Mouse (Mus musculus) yolk sac, embryonic 10.5 days (tissue): ENCODE data around the gene Epor.

Experiments used
- DNase-seq: peaks from one replicate; pipeline ENCODE4 v3.0.0-alpha.2; 2017; ENCODE audit warnings: low spot score

Gene Epor

DNA sequence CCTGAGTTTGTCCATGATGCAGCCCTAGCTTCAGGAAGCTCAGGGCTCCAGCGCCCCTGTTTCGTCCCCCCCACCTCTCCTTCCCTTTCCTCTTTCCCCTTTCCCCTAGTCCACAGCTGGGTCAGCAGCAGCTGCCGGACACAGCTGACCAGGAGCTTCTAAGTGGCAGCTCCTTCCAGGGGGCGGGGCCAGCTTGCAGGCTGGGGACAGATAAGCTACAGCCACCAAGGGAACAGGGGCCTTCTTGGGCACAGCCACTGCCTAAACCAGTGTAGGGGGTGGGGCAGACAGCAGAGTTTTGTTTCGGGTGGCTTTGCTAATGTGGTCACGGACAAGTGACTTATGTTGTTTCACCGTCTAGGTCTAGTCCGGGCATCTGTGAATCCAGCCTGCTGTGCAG is at the start of gene Epor:
Epor (minus strand) TSS at position 90 of the 400 bp plus-strand sequence.
- peak; percentile 64 for DNase-seq

DNA sequence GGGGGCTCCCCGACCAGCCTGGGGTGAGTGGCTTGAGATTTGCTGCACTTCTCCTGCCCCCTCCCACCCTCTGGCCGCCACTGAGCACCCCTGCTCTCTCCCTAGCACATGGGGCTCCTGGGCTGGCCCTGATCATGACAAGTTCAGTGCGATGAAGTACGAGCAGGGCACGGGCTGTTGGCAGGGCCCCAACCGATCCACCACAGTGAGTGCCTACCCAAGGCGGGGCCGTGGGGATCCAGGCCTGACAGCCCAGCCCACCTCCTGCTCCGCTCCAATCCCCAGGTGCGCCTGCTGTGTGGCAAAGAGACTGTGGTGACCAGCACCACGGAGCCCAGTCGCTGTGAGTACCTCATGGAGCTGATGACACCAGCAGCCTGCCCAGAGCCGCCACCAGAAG is 49.4 kb upstream of the Epor start:
- DNase-seq, result no peak

DNA sequence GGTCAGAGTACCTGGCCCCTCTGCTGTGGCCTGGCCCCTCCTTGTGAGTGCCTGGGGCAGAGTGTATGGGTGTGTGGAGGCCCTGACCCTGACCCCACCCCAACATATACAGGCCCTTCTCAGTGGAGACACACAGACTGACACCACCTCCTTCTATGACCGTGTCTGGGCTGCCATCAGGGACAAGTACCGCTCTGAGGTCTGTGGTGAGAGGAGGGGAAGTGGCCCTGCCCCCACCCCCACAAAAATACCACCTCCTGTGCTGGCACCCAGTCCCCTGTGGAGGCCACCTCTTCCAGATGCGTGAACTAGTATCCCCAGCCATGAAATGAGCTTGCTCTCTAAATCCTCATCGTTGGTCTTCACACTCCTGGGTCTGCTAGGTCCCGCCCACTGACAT is 47.7 kb upstream of the Epor start:
- DNase-seq, result no peak

DNA sequence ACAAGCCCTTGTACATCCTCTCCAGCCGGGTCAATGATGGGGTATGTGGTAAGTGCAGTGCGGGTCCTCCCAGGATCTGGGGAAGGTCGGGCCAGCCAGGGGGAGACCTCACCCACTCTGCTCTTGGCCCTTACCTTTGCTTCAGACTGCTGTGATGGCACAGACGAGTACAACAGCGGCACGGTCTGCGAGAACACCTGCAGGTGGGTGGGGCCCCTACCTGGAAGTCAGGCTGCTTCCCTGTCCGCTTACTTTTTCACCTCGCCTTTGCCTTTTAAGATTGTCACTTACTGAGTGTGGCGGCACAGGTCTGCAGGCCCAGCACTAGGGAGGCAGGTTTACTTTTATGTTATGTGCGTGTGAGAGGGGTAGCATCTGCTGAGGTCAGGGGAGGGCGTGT is 41.2 kb upstream of the Epor start:
- no peak for DNase-seq

DNA sequence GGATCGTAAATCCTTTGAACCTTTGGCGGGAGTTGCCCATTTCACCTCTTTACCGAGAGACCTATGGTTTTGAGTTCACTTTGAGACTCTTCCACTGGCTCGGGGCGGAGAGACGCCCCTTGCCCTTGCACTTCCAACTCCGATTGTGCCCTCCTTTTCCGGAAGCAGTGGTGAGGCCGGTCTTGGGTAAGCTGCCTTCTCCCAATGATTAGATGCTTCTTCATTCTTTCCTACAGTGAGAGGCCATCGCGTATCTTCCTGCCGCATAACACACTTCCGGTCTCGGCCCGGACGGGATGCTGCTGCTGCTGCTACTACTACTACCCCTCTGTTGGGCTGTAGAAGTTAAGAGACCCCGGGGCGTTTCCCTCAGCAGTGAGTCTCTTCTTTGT is 39.9 kb upstream of the Epor start:
- no peak for DNase-seq

DNA sequence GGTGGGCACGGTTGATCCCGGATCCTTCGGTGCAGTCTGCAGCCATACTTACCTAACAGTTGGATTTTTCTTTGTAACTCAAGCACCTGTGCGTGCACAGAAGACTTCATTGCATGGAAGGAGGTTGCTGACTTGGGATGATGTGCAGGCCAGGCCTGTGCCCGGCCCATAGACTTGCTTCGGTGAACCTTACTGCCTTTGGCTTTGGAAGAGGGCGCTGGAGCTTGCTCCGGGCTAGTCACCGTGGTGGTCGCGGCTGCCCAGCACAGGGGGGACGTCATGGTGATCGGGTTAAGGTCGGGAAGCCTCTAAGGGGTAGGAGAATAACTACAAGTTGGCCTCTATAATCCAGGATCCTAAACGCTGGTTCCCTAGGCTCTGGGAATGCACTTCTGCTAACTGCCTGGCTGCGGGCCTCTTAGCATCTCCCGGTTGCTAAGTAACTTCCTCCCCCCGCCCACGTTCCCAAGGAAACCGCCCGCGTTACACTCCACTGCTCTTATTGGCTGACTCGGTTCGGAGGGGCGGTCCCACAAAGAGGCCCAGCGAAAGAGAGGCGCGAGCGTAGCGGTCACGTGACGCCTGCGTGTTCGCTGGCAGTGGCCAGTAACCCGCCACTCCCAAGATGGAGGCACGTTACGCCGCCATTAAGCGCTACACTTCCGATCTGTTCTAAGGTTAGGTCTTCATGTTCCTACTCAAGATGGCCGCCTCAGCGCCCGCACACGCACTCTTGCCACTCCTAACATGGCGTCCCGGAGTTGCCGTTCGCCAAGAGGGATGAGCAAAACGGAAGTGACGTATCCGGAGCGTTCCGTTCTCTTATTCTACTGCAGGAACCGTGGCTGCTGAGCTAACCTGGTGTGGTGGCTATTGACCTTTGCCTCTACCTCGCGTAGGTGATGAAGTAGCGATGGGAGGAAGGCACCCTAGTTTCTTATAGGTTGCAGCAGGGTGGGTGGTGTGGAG is 39.2 kb upstream of the Epor start, which contains the start of the genes Ccdc151 and Prkcsh:
Ccdc151 (minus strand) TSS at position 441 of the 969 bp plus-strand sequence.
Prkcsh (plus strand) TSS at position 613 of the 969 bp plus-strand sequence.
- DNase-seq, result peak; percentile 100

DNA sequence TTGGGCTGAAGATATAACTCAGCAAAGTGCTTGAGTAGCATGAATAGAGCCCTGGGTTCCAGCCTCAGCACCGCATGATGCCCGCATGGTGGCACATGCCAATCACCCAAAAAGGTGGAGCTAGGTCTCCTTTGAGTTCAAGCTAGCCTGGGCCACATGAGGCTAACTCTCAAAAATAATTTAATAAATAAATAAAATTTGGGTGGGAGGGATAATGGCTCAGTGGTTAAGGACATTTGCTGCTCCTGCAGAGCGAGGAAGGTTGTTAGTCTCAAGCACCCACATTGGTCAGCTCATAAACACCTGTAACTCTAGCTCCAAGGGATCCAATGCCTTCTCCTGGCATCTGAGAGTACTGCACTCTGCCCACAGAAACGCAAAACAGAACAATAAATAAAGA is 38.3 kb upstream of the Epor start:
- no peak for DNase-seq

DNA sequence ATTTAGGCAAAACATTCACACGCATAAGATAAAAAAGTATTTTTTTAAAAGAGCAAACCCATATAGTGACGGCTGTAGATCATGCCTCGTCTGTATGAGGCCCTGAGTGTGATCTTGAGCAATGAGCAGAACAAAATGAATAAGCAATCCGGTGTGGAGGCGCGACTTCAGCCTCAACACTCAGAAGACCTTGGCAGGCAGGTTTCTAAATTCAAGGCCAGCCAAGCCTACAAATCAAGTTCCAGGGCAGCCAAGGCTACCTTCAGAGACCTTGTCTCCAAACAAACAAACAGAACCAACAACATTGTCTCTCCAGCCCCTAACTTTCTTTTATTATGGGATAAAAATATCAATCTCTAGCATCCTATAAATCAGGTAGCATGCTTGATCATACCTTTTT is 37.0 kb upstream of the Epor start:
- no peak for DNase-seq

DNA sequence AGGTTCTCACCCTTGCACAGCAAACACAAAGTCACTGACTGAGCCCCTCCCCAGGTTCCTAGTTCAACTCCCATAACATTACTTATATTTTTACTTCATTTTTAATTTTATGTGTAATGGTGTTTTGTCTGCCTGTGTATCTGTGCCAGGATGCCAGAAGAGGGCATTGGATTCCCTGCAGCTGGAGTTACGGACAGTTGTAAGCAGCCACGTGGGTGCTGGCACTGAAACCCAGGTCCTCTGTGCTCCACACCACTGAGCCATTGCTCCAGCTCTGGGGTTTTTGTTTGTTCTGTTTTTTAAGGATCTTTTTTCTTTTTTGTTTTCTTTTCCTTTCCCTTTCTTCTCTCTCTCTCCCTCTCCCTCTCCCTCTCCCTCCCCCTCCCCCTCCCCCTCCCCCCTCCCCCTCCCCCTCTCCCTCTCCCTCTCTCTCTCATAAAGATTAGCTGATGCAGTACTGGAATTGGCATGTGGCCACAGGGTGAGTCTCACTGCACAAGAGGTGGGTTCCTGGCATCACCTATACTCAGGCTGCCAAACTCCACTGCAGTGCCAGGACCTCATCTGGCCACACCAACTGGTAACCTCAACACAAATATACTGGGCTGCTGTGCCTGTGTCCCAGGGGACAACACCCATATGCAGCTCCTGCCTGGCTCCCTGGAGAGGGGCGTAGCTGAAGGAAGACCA is 33.0 kb upstream of the Epor start:
- DNase-seq, result no peak

DNA sequence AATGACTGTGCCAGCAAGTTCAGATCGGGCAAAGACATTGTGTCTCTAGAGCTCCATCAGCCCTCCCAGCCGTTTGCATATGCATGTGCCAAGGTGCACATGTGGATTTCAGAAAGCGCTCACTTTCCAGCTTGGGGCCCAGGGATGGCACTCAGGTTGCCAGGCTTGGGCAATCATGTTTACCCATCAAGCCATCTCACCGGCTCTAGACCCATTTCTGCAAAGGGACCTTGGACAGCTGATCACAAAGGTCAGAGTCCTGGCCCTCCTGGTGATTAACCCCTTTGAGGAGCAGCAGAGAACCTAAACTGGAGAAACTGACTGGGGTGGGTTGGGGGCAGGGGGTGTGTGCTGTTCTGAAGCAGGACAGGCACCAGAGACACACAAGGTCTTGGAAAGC is 28.9 kb upstream of the Epor start:
- no peak for DNase-seq

DNA sequence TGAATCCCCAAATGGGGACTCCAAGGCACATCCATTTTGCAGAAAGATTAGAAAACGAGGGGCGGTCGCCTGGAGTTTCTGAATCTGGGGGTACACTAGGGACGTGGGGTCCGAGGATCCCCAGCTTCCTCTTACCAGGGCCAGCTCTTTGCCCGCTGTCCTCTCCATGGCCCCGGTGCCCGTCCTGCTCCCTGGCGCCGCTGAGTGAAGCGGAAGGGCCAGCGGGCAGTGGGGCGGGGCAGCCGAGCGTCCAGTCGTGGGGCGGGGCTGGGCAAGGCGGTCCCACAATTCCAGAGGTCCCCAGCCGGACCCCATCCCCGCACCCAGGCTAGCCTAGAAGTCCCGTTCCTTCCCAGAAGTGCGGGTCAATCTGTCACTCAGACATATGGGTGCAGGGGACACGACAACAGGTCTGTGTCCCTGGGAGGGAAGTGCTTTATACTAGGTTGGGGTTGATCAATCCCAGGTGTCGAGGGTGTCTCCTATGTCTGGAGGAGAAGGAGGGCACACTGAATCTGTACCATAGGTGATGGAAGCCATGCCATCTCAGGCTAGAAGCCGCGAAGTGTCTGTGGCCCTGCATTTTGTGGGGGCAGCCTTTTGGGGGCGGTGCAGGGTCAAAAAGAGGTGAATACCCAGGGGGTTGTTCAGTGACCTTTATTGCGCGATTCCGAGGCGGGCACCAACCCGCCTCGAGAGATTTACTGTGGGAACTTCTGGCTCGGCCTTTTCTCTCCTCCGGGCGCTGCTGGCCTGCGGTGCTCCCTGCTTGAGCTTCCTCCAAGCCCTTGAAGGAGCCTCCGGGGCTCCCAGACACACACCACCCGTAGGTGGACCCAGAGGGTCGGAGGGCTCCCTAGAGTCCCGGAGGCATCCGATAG is 26.2 kb upstream of the Epor start, which contains the start of gene Rgl3:
Rgl3 (minus strand) TSS at position 217 of the 881 bp plus-strand sequence.
- DNase-seq, result peak; percentile 21

DNA sequence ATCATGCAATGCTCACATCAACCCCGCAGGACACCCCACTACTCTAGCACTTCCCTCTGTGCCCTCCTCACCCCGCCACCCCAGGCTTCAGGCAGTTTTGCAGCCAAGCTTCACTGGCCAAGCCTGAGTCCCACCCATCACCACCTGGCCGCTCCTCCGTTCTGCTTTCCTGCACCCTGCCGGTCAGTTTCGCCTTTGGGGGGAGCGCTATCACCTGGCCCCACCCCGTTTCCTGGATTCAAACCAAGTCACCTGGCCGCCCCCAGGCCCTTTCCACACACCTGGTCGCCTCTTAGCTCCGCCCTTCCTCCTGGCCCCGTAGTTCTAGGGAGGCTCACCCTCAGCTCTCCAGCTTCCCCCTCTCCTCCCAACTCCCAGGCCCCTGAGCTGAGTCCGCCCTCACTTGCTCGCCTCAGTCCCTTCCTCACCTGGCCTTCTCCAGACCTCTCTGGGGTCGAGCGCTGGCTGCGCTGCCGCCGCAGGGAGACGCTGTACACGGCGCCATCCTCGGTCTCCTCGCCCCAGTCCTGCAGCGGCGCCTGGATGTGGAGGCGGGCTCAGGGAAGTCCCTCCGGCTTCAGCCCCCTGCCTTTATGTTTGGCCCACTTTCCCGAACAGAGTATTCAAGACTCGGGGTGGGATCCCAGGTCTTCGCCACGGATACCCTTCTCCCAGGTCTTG is 25.3 kb upstream of the Epor start:
- DNase-seq, result no peak

DNA sequence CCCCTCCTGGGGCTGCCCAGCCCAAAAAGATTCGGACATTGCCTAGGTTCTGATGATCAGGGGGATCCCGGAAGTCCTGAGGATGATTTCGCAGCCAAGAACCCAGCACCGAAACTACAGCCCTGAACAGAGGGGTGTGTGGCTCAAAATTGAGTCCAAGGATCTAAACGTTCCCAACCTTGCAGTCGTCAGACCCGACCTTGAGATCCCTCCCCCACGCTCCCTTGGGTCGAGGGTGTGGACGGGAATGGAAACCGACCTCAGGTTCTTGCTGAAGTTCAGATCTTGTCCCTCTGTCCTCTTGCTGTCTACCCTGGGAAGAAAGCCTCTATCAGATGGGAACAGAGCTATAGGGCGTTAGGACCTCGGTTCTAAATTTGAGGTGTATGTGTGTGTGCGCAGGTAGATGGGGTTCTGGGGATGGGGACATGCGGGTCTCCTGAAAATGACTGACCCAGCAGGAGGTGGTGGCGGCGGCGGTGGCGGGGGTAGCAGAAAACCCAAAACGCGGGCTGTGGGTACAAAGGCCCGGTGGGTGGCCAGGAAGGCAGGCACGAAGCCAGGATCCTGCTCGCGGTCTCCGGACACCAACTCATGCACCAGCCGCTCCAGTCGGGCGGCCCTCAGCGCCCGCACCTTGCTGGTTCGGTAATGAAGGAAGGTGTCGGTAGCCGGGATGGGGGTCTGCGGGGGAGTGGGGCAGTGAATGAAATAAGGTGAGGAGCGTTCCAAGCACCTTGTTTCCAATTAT is 24.5 kb upstream of the Epor start:
- no peak for DNase-seq

DNA sequence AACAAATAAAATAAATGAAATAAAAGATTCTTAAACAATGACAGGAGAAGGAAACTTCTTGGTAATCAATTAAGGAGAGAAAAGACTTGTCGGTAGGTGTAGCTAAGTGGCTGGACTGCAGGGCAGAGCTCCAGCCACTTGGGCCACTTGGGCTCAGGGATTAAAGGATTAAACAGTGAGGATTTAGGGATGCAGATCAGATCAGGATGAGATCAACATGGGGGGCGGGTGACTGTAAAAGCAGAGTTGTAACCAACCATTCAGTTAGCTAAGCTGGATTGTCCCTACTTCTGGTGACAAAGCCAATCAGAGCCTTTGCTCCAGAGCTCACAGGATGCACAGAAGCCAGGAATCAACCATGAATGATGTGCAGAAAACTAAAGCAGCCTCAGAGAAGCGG is 20.6 kb upstream of the Epor start:
- DNase-seq, result no peak

DNA sequence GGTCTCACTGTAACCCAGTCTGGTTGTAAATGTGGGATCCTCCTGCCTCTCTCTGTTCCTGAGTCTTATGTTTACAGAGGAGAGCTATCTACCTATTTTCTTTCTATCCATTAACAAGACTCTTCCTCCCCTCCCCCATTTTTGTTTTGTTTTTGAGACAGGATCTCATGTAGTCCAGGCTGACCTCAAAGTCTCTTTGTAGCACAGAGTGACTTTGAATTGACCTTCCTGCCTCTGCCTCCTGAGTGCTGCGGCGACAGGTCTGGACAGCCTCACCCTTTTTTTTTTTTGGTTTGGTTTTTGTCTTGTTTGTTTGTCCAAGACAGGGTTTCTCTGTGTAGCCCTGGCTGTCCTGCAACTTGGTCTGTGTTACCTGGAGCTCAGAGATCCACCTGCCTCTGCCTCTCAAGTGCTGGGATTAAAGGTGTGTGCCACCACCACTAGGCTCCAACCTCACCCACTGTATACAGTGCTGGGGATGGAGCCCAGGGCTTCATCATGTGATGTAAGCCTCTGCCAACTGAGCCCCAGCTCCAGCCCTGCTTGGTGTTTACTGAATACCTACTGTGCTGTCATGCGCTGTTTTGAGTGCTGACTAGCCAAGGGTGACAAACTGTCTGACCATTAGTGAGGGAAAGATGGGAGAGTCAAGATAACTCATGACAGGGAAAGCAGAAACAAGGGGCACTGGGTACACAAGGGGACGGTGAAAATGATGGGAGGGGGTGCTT is 15.3 kb upstream of the Epor start:
- no peak for DNase-seq

DNA sequence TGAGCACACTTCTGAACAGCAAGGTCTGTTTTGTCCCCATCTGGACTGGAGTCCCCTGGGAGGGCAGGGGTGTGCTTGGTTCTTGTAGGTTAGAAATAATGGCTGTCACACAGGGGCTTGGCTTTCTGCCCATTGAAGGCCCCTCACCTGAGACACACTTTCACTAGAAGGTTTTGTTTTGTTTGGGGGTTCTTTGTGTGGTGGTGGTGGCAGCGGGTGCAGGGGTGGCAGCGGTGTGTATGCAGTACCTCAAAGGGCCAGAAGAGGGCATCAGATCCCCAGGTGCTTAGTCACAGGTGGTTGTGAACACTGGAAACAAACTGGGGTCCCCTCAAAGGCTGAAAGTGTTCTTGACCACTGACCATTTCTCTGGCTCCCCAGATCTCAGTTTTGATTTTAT is 14.7 kb upstream of the Epor start:
- no peak for DNase-seq

DNA sequence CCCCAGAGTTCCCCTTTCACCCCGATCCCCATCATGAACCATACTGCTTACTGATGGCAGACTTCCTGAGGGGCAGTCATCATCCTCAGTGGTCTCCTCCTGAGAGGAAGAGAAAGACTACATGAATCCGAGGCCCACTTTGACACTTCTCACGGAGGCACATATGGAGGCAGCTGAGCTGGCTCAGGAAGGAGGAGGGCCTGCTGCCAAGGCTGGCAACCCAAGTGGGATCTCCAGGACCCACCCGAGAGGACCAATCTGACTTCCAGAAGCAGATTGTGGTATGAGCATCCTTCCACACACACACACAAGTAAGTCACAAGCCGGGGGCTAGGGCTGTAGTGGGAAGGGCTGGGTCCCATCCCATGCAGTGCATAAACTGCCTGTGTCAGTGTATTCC is 14.0 kb upstream of the Epor start:
- no peak for DNase-seq

DNA sequence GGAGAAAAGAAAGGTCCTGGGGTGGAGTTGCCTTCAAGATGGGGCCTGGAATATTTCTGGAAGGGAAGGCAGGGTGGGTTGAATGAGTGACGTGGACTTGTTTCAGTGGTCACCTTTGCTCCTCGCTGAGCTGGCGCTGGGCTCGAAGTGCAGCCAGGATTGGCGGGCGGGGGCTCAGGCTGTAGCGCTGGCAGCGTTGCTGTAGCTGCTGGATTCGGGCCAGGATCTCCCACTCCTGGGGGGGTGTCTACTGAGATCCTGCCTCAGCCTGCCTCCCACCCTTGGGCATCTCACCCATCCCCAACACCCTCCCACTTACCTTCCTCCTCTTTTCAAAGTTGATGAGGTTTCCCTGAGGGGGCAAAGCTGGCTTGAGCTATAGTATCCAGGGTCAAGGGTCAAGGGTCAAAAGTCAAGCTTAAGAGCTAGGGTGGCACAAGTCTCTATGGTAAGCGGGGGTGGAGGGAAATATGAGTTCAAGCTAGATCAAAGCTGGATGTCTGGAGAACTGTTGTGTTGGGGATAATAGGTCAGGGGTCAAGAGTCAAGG is 13.4 kb upstream of the Epor start:
- no peak for DNase-seq

DNA sequence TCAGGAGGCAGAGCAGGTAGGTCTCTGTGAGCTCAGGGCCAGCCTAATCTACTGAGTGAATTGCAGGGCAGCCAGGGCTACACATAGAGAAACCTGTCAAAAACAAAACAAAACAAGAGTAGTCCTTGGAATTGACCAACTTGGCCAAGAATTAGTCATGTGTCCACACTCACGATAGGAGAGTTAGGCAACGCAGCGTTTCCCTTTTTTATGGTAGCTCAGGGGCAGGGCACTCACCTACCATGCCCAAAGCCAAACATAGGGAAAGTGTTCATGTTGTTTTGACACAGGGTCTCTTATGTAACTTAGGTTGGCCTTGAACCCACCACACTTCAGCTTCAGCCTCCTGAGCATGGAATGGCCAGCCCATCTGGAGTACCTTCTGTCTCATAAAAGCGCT is 6.0 kb upstream of the Epor start:
- no peak for DNase-seq

DNA sequence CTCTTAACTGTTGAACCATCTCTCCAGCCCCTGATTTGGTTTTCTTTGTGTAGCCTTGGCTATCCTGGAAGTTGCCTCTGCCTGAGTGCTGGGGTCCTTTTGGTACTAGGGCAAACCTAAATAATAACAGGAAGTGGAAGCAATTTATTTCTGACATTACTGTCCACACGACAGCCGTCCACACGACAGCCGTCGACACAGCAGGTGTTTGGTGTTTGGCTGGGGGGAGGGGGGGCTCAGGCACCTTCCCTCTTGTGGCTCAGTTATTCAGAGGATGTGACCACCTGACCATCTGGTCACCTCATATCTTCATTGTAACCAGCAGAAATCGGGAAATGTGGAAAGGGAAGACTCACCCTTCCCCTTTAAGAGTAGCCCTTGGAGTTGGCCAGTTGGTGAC is 5.6 kb upstream of the Epor start:
- DNase-seq, result no peak
